Mouse (Mus musculus) v-Abl transformed pro-B cells (cell line): ENCODE results near the gene Schip1.

Source experiments
- in situ Hi-C, 2 experiments: fragments of 400-800 bp; cut with MboI; formaldehyde crosslinking; loops; one replicate each; pipeline ENCODE4 v1.15.1; 2025; ENCODE audit not compliant: unreplicated experiment in 2 of 2

The Schip1 gene

GRCm38 (mm10) chr3:68675216-68675835 lies 610.7 kb downstream of the Schip1 start:
- in situ Hi-C loops, result loop anchor here in 1 of 2 experiments (25.0 kb wide), 2 partner anchors 1188 to 1688 kb away; partner anchors contain the start of genes Rsrc1 and Shox2
